Mouse (Mus musculus) c-Kit-positive CD71-negative TER-119-negative erythroid progenitor cells, embryonic 14.5 days (primary cell): ENCODE measurements at regions not wholly inside any gene's neighbourhood (a gene's known extent, or its start where the extent isn't known, plus 50 kb on each side); places are given as distances from the start of the nearest gene placed in this dataset.

Source experiments
- DNase-seq: peaks from one replicate; pipeline ENCODE4 v3.0.0-alpha.2; 2013; ENCODE audit warnings: low read depth

GRCm38 (mm10) chr3:61467158-61467557 is 101.4 kb upstream of the B430305J03Rik start:
- DNase-seq: peak; percentile 17

- DNase-seq: no peak
These were observed 100.9 kb upstream of the B430305J03Rik start for GRCm38 (mm10) chr3:61466641-61467040.

GRCm38 (mm10) chr3:61460076-61460475 is 94.3 kb upstream of the B430305J03Rik start:
- no peak for DNase-seq

GRCm38 (mm10) chr3:61456598-61456997 is 90.8 kb upstream of the B430305J03Rik start:
- DNase-seq: no peak

GRCm38 (mm10) chr3:61442000-61442739 is 76.4 kb upstream of the B430305J03Rik start:
- DNase-seq: no peak

GRCm38 (mm10) chr3:61441445-61441844 is 75.7 kb upstream of the B430305J03Rik start:
- no peak for DNase-seq

GRCm38 (mm10) chr3:61428713-61429112 is 63.0 kb upstream of the B430305J03Rik start:
- DNase-seq: no peak

GRCm38 (mm10) chr3:61423945-61424344 is 58.2 kb upstream of the B430305J03Rik start:
- no peak for DNase-seq

GRCm38 (mm10) chr3:61419706-61420105 is 54.0 kb upstream of the B430305J03Rik start:
- DNase-seq: no peak

- DNase-seq: no peak
These were observed 52.3 kb upstream of the B430305J03Rik start for GRCm38 (mm10) chr3:61418096-61418495.
